Mouse (Mus musculus): ENCODE measurements around the gene Bdp1. TPM values are rescaled to one million over a fixed set of nuclear protein-coding genes. Genes with fewer than 3 reads are reported as not detected.

Bdp1 gene
- polyA plus RNA-seq, 1 experiment: 14.8 TPM

GRCm38 (mm10) chr13:99989592-99989991, 114.3 kb downstream of the Bdp1 start:
- no peak for DNase-seq (ENCODE audit: low read depth)
- TF ChIP-seq POLR2A (IDR thresholded peaks at IDR 0.05; ENCODE audit: borderline replicate concordance, extremely low read depth, insufficient read depth, insufficient read length, poor library complexity, severe bottlenecking): no peak
- no peak for TF ChIP-seq CTCF (IDR thresholded peaks at IDR 0.05; ENCODE audit: borderline replicate concordance, extremely low read depth, insufficient read depth, insufficient read length)

GRCm38 (mm10) chr13:99983320-99983719, 120.5 kb downstream of the Bdp1 start:
- DNase-seq (ENCODE audit: low read depth): no peak
- peak; percentile 4; the same call in 1 of the 2 replicates for TF ChIP-seq CTCF (IDR thresholded peaks at IDR 0.05; ENCODE audit: borderline replicate concordance, extremely low read depth, insufficient read depth, insufficient read length)
- no peak for TF ChIP-seq POLR2A (IDR thresholded peaks at IDR 0.05; ENCODE audit: borderline replicate concordance, extremely low read depth, insufficient read depth, insufficient read length, poor library complexity, severe bottlenecking)

- TF ChIP-seq CTCF (IDR thresholded peaks at IDR 0.05; ENCODE audit: borderline replicate concordance, extremely low read depth, insufficient read depth, insufficient read length) (no peak), POLR2A (IDR thresholded peaks at IDR 0.05; ENCODE audit: borderline replicate concordance, extremely low read depth, insufficient read depth, insufficient read length, poor library complexity, severe bottlenecking) (no peak)
- no peak for DNase-seq (ENCODE audit: low read depth)
Measured at GRCm38 (mm10) chr13:99979406-99979805, 124.5 kb downstream of the Bdp1 start.

DNA sequence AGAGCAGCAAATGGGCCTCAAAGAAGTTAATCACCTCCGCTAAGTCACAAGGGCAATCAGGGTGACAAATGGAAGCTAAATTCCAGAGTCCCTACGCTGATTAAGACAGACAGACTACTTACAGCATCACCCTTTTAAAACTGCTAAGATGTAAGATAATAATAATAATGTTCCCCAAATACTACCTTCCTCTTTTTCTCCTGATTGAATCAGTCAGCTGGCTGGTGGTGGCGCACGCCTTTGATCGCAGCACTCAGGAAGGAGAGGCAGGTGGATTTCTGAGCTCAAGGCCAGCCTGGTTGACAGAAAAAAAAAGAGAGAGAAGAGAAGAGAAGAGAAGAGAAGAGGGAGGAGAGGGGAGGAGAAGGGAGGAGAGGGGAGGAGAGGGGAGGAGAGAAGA, 133.8 kb downstream of the Bdp1 start:
- TF ChIP-seq POLR2A (IDR thresholded peaks at IDR 0.05; ENCODE audit: borderline replicate concordance, extremely low read depth, insufficient read depth, insufficient read length, poor library complexity, severe bottlenecking) (no peak), CTCF (IDR thresholded peaks at IDR 0.05; ENCODE audit: borderline replicate concordance, extremely low read depth, insufficient read depth, insufficient read length) (no peak)
- DNase-seq (ENCODE audit: low read depth): no peak

Other genes starting within 250 kb of the Bdp1 start
- 4.7 and 7.6 TPM in 2 replicates for gene Cartpt, start 203.0 kb downstream of the Bdp1 start, polyA plus RNA-seq (2012; rRNA removed)
- gene Mccc2, start 88.4 kb downstream of the Bdp1 start, polyA plus RNA-seq (2012; rRNA removed): 12.2 and 15.2 TPM in 2 replicates
- gene Serf1, start 3.9 kb upstream of the Bdp1 start, polyA plus RNA-seq (2012; rRNA removed): 188 and 199 TPM in 2 replicates
- 63.9 and 69.3 TPM in 2 replicates for gene Smn1, start 20.8 kb upstream of the Bdp1 start, polyA plus RNA-seq (2012; rRNA removed)
- 0.13 and 0.19 TPM in 2 replicates for gene Naip2, start 98.0 kb upstream of the Bdp1 start, polyA plus RNA-seq (2012; rRNA removed)
- gene Naip5, start 142.3 kb upstream of the Bdp1 start, polyA plus RNA-seq (2012; rRNA removed): 0.24 and 0.33 TPM in 2 replicates
- gene Naip6, start 213.6 kb upstream of the Bdp1 start, polyA plus RNA-seq (2012; rRNA removed): 0.13 and 0.16 TPM in 2 replicates

Data from brain, embryonic 14.5 days (tissue).